Mouse (Mus musculus) inflammation-experienced regulatory T-cells, adult 6 months (primary cell): ENCODE data around the gene Celsr1. TPM values are rescaled to one million over a fixed set of nuclear protein-coding genes. Genes with fewer than 3 reads are reported as not detected.
"Not testable (repeated sequence)": the region's sequence is repeated elsewhere in the genome, so short reads cannot be mapped to it uniquely, and the experiment has no call there.

Source experiments
- ATAC-seq: one replicate; pipeline ENCODE4 v1.8.0; 2017
- polyA plus RNA-seq, 3 experiments: library from polyadenylated mRNA; unstranded; fragments of 100-300 nt; shearing (Covaris generic); gene quantifications; one replicate each; pipeline ENCODE4 v1.2.1; 2017

Gene Celsr1
- polyA plus RNA-seq, 3 experiments from 2014 or later, result 4.4 to 5.0 (median 4.7) TPM

DNA sequence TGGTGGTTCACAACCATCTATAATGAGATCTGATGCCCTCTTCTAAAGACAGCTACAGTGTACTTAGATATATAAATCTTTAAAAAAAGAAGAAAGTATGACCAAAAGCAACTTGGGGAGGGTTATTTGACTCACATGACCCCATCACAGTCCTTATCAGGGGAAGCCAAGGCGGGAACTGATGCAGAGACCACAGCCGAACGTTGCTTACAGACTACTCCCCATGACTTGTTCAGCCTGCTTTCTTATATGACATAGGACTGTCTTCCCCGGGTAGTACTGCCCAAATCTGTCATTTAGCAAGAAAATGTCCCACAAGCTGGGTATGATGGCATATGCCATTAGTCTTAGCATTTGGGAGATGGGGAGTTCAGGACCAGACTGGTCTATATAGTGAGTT lies 144.3 kb downstream of the Celsr1 start:
- no peak for ATAC-seq

DNA sequence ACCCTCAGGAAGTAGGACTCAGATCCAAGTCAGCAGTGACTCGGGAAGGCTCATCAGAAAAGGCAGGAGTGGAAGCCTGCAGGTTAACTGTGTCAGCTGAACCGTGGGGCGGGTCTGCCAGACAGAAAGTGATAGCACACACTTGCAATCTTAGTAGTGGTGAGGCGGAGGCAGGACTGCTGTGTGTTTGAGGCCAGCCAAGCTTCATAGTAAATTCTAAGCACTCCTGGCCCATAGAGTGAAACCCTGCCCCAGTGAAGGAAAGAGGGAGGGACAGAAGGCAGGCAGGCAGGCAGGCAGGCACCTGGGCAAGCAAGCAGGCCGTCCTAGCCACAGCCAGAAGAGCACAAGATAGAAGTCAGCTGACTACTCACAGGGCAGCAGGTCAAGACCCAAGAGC lies 148.0 kb downstream of the Celsr1 start:
- no peak for ATAC-seq

DNA sequence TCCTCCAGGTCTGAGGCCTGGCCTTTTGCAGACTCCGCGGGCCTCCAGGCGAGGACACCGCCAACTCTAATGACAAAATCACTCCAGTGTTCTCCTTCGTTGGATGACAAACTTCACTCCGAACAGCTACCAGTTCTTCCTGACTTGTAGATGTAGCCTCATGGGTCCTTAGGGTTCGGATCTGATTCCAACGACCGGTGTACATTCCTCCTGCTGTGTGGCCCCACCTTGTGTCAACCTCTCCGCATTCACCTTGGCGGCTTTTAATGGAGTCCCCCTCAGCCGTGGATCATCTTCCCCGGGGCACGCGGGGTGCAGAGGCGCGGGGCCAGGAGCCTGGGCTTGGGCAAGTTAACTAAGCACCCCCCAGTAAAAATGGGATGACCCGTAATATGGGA lies 154.1 kb downstream of the Celsr1 start:
- peak; percentile 33 for ATAC-seq

DNA sequence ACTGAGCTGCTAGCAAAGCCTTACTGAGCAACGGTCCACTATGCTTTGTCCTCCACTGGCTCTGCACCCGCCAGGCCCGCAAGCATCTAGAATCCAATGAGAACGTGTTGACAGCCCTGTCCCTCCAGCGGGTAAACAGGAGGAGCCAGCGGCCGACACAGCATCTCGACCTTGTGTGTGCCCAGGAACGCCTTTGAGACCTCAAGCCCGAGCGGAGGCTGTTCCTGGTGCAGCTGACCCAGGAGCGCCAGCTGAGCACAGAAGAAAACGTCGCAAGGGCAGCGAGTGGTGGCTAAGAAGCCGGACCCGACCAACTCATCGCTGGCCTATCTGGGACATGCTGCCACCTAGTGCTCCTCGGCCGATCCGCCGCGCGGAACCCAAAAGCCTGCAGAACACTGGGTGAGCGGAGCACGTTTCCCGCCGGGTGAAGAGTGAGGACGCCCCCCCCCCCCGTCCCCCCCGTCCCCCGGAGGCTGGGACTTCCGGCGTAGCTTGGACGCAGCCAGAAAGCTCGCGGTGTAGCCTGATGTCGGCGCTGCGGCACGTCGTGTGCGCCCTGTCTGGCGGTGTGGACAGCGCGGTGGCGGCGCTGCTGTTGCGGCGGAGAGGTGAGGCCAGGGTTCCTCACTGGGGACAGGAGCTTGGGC lies 154.6 kb downstream of the Celsr1 start, which contains the start of gene Trmu:
TSS of gene Trmu (plus strand) at position 465 of the 650 bp plus-strand sequence.
- ATAC-seq, result peak; percentile 89

- no peak for ATAC-seq
Measured at GRCm38 (mm10) chr15:85877336-85877735, 156.2 kb downstream of the Celsr1 start.

- peak; percentile 86 for ATAC-seq
Measured at GRCm38 (mm10) chr15:85867696-85868095, 165.9 kb downstream of the Celsr1 start.

DNA sequence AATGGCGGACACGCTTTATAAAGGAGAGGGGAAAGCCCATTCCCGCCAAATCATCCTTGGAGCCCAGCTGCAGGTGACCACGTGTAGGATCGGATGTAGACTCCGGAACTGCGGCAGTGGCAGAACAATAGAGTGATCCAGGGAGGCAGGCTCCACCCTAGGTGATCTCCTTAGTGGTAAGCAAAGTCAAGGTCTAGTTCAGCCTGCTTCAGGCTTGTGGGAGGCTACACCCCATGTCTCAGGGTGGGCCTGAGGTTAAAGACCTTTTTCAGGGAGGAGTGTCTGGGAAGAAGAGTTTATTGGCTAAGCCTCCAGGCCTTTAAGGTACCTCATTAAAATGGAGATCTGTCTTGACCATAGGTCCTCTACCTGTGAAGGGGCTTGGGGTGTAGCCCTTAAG lies 167.7 kb downstream of the Celsr1 start:
- ATAC-seq, result not testable (repeated sequence)

DNA sequence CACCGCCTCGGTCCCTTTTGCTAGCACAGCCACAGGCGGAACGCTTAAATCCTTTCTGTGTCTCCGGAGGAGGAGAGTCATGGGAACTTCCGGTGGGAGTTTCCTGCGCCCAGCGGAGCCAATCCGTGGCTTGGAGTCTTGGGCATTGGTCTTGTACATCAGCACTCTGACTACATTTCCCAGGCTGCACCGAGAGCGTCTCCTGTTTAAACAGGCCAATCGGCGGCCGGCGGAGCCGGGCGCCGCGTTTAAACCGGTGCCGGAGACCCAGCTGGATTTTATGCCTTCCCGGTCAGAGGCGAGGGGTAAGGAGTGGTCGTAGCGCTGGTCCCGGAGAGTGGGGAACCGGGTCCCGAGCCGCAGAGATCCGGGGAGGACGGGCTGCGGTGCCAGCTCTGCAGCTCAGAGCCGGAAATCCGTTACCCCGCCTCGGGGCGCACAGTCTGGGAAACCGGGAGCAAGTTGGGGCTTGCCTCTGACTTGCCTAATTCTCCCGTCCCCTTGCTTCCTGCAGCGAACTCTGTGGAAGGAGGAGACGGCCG lies 174.0 kb downstream of the Celsr1 start, which contains the start of gene Gtse1:
TSS of gene Gtse1 (plus strand) at position 256 of the 542 bp plus-strand sequence.
- peak; percentile 100 for ATAC-seq

- peak; percentile 30 for ATAC-seq
Measured at GRCm38 (mm10) chr15:85858980-85859489, 174.5 kb downstream of the Celsr1 start.

DNA sequence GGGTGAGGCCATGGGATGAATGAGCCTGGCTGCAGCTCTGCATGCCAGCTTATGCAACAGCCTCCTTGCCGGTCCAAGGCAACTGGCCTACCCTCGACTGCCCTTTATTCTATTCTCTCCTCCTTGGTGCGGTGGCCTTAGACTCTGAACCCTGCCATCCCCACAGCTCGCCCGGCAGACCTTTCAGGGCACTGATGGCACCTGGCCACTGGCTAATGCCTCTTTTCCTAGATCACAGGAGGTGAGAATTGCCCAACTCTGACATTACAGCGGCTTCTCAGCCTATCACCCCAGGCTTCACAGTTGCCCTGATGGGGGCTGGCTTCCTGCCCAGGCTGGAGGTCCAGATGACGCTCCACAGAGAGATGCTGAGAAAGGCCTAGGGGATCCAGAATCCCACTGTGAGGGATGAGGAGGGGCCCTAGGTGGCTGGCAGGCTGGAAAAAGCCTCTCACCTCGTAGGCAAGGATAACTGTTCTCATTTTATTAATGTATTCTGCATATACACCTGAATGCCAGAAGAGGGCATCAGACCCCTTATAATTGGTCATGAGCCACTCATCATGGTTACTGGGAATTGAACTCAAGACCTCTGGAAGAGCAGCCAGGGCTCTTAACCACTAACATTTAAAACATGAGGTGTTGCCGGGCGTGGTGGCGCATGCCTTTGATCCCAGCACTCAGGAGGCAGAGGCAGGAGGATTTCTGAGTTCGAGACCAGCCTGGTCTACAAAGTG lies 181.8 kb downstream of the Celsr1 start:
- no peak for ATAC-seq

Other genes with a start within 250 kb of the Celsr1 start
- gene Cdpf1, start 222.1 kb downstream of the Celsr1 start, polyA plus RNA-seq, result 10 to 100 TPM; 39.1 to 46.6 (median 43.7) TPM
- gene Pkdrej, start 212.0 kb downstream of the Celsr1 start, polyA plus RNA-seq, result not detected
- 10 to 100 TPM; 10.6 to 13.3 (median 12.6) TPM for gene Ttc38, start 201.5 kb downstream of the Celsr1 start, polyA plus RNA-seq
- gene Gtse1, start 174.0 kb downstream of the Celsr1 start, polyA plus RNA-seq, result 10 to 100 TPM in 1 of 3 experiments, 1 to 10 TPM in 2; 2.5 to 20.7 (median 2.9) TPM
- 10 to 100 TPM; 18.7 to 47.2 (median 39.6) TPM for gene Trmu, start 154.5 kb downstream of the Celsr1 start, polyA plus RNA-seq
- 10 to 100 TPM; 13.4 to 26.0 (median 22.9) TPM for gene Gramd4, start 23.9 kb upstream of the Celsr1 start, polyA plus RNA-seq
- 1 to 10 TPM; 2.3 to 6.6 (median 5.9) TPM for gene Cerk, start 152.4 kb upstream of the Celsr1 start, polyA plus RNA-seq
- gene Tbc1d22a, start 180.7 kb upstream of the Celsr1 start, polyA plus RNA-seq, result 10 to 100 TPM; 10.6 to 12.5 (median 11.6) TPM